Mouse (Mus musculus) intestine, postnatal 0 days (tissue): ENCODE measurements around the gene Slc31a2. TPM values are rescaled to one million over a fixed set of nuclear protein-coding genes. Genes with fewer than 3 reads are reported as not detected.

Experiments used
- ATAC-seq: fragments of 200-750 bp; cut with Nextera tagmentation; 2 replicates; pipeline ENCODE4 v1.8.0; 2017; ENCODE audit warnings: mild to moderate bottlenecking, moderate TSS enrichment, moderate library complexity
- H3K27ac ChIP-seq: fragments of 300-500 bp; sonication (generic); 2 replicates; pipeline ENCODE4 v1.5.1; 2014; ENCODE audit warnings: mild to moderate bottlenecking, low read depth, low read length, moderate library complexity
- H3K27me3 ChIP-seq: fragments of 300-500 bp; sonication (generic); replicated peaks from 2 replicates; pipeline ENCODE4 v1.6.1; 2014; ENCODE audit warnings: low read length, mixed read lengths; ENCODE audit not compliant: control insufficient read depth, insufficient read depth
- H3K36me3 ChIP-seq: fragments of 300-500 bp; sonication (generic); 2 replicates; pipeline ENCODE4 v1.6.1; 2014; ENCODE audit warnings: mild to moderate bottlenecking, moderate library complexity; ENCODE audit not compliant: control insufficient read depth, insufficient read depth
- H3K4me1 ChIP-seq: fragments of 300-500 bp; sonication (generic); replicated peaks from 2 replicates; pipeline ENCODE4 v1.6.1; 2014; ENCODE audit warnings: antibody characterized with exemption, low read length, mixed read lengths; ENCODE audit not compliant: control insufficient read depth, insufficient read depth
- H3K4me2 ChIP-seq: fragments of 300-500 bp; sonication (generic); replicated peaks from 2 replicates; pipeline ENCODE4 v1.6.1; 2014; ENCODE audit warnings: low read depth, mild to moderate bottlenecking, moderate library complexity
- H3K4me3 ChIP-seq: fragments of 300-500 bp; sonication (generic); 2 replicates; pipeline ENCODE4 v1.5.1; 2014; ENCODE audit warnings: low read depth, low read length
- H3K9ac ChIP-seq: fragments of 300-500 bp; sonication (generic); 2 replicates; pipeline ENCODE4 v1.6.1; 2014; ENCODE audit warnings: mild to moderate bottlenecking, low read depth, low read length
- H3K9me3 ChIP-seq: fragments of 300-500 bp; sonication (generic); 2 replicates; pipeline ENCODE4 v1.6.1; 2016; ENCODE audit warnings: mixed run types; ENCODE audit not compliant: control insufficient read depth
- CTCF ChIP-seq: sonication (generic); IDR thresholded peaks from 2 replicates; pipeline ENCODE4 v1.5.1; 2016; ENCODE audit warnings: low read depth, mild to moderate bottlenecking, control low read depth, antibody characterized with exemption, moderate library complexity
- WGBS: fragments of 180-500 bp; shearing (Covaris S2); extraction: QIAGEN DNeasy Blood & Tissue Kit; methylation state at CpG from one replicate; pipeline ENCODE4 v1.1.7; 2014; 5-methylcytosine and 5-hydroxymethylcytosine counted together
- polyA plus RNA-seq: library from polyadenylated mRNA; unstranded; fragments of >200 nt; fragmentation: Nextera tagmentation; extraction: Ambion mirVana; gene quantifications from 2 replicates; pipeline ENCODE4 v1.2.1, GENCODE M21; 2015

Gene Slc31a2
- polyA plus RNA-seq, 1 experiment from 2014 or later, result 16.1 TPM

- no peak for TF ChIP-seq CTCF
- Histone ChIP-seq H3K9me3 (no peaks in the 10 kb centered on the region), H3K4me2 (no peak overlapping the region), H3K36me3 (peaks cover 73% of the 10 kb centered on the region), H3K4me1 (no peaks in the 10 kb centered on the region), H3K27ac (no peak overlapping the region), H3K9ac (no peak overlapping the region), H3K4me3 (no peak overlapping the region), H3K27me3 (no peaks in the 10 kb centered on the region)
- no peak for ATAC-seq
- WGBS, result 64% methylated on average over 1 of the region's 1 CpGs
These were observed 43.9 kb downstream of the Slc31a2 start for GRCm38 (mm10) chr4:62306301-62306700.

DNA sequence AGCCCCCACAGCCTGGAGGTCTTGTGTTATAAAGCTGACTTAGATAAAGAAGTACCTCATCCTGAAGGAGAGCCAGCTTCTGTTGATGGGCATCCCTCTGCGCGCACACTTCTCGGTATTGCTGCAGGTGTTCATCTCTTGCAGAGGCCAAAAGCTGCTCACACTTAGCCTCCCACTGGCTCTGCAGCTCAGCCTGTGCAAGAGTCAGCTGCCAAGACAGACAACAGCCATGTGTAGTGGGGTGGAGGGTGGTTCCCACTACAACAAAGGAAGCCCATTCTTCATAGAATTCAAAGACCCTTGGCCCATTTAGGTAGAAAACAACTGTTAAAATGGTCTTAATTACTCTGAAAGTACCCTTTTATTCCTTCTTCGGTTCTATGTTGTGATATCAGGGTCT is 44.5 kb downstream of the Slc31a2 start:
- TF ChIP-seq CTCF, result no peak
- Histone ChIP-seq H3K4me3 (no peak overlapping the region), H3K36me3 (peaks cover 72% of the 10 kb centered on the region), H3K9me3 (no peaks in the 10 kb centered on the region), H3K4me1 (no peaks in the 10 kb centered on the region), H3K27ac (no peak overlapping the region), H3K9ac (no peak overlapping the region), H3K4me2 (no peak overlapping the region), H3K27me3 (no peaks in the 10 kb centered on the region)
- 96% methylated on average over 4 of the region's 4 CpGs for WGBS
- ATAC-seq, result no peak

DNA sequence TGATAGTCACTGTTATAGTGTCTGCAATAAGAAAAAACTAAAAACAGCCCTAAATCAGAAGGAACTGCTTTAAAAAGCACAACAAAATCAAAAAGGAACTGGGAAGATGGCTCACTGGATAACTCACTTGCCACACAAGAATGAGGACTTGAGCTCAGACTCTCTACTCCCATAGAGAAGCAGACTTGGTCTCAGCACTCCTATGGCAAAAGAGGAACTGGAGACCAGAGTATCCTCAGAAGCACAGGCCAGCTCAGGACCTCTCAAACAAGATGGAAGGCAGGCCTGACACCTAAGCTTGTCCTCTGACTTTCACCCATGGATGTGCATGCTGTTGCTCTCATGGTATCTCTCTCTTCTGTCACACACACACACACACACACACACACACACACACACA is 46.0 kb downstream of the Slc31a2 start:
- Histone ChIP-seq H3K4me3 (no peak overlapping the region), H3K9ac (no peak overlapping the region), H3K4me2 (no peak overlapping the region), H3K27ac (no peak overlapping the region), H3K4me1 (no peaks in the 10 kb centered on the region), H3K9me3 (no peaks in the 10 kb centered on the region), H3K36me3 (peaks cover 70% of the 10 kb centered on the region), H3K27me3 (no peaks in the 10 kb centered on the region)
- no peak for ATAC-seq
- no peak for TF ChIP-seq CTCF

DNA sequence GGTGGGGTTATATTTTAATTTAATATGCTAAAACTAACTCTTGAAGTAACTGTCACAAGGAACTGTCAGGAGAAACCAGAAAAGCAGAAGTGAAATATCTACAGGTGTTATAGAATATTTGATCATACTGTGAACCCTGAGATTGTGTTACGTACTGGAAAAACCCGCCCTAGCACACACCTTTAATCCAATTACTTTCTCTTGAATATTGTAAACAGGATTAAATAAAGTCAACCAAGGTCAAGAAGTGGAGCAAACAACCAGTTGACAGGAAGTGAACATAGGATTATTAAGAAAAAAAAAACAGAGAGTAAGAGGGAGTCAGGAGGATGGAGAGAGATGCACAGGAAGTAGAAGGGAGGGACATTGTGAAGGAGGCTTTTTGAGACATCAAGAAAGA is 50.5 kb downstream of the Slc31a2 start:
- Histone ChIP-seq H3K4me1 (no peaks in the 10 kb centered on the region), H3K27ac (no peak overlapping the region), H3K4me2 (no peak overlapping the region), H3K36me3 (peaks cover 57% of the 10 kb centered on the region), H3K27me3 (no peaks in the 10 kb centered on the region), H3K4me3 (no peak overlapping the region), H3K9me3 (no peaks in the 10 kb centered on the region), H3K9ac (no peak overlapping the region)
- WGBS, result 95% methylated on average over 2 of the region's 2 CpGs
- ATAC-seq, result no peak
- TF ChIP-seq CTCF, result no peak

- no peaks in the 10 kb centered on the region for H3K27me3 ChIP-seq
- 86% methylated on average over 9 of the region's 9 CpGs for WGBS
- ATAC-seq, result no peak
- H3K9me3 ChIP-seq, result no peaks in the 10 kb centered on the region
- H3K4me2 ChIP-seq, result no peak overlapping the region
- H3K4me1 ChIP-seq, result no peaks in the 10 kb centered on the region
- no peak overlapping the region for H3K9ac ChIP-seq
- H3K27ac ChIP-seq, result no peak overlapping the region
- H3K36me3 ChIP-seq, result peaks cover 60% of the 10 kb centered on the region
- TF ChIP-seq CTCF, result no peak
- H3K4me3 ChIP-seq, result no peak overlapping the region
These were observed 51.4 kb downstream of the Slc31a2 start for GRCm38 (mm10) chr4:62313641-62314211.

- H3K4me3 ChIP-seq, result no peak overlapping the region
These were observed 52.2 kb downstream of the Slc31a2 start for GRCm38 (mm10) chr4:62314516-62314915.

DNA sequence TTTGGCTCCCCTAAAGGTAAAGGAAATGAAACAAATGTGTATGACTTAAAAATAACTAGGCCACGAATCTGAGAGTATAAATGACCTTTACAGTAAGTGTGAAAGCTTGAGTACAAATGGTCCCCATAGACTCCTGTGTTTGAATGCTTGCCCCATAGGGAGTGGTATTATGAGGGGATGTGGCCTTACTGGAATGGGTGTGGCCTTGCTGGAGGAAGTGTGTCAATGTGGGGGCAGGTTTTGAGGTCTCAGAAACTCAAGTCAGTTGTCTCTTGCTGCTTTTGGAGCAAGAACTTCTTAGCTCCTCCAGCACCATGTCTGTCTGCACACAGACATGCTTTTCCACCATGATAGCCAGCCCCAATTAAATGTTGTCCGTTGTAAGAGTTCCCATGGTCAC is 54.1 kb downstream of the Slc31a2 start:
- H3K4me2 ChIP-seq, result no peak overlapping the region
- H3K9ac ChIP-seq, result no peak overlapping the region
- H3K4me3 ChIP-seq, result no peak overlapping the region
- H3K27ac ChIP-seq, result no peak overlapping the region
- no peaks in the 10 kb centered on the region for H3K9me3 ChIP-seq
- no peak for ATAC-seq
- H3K4me1 ChIP-seq, result no peaks in the 10 kb centered on the region
- H3K36me3 ChIP-seq, result peaks cover 79% of the 10 kb centered on the region
- H3K27me3 ChIP-seq, result no peaks in the 10 kb centered on the region
- no peak for TF ChIP-seq CTCF
- 81% methylated on average over 2 of the region's 2 CpGs for WGBS

More at GRCm38 (mm10) chr4:62314516-62314915, 52.2 kb downstream of the Slc31a2 start:
- Histone ChIP-seq H3K27me3 (no peaks in the 10 kb centered on the region), H3K9me3 (no peaks in the 10 kb centered on the region), H3K27ac (no peak overlapping the region), H3K36me3 (peaks cover 68% of the 10 kb centered on the region), H3K4me2 (no peak overlapping the region), H3K4me1 (no peaks in the 10 kb centered on the region), H3K9ac (no peak overlapping the region)
- 92% methylated on average over 3 of the region's 3 CpGs for WGBS
- ATAC-seq, result no peak
- no peak for TF ChIP-seq CTCF
